Mouse (Mus musculus): Measurements from ENCODE around the gene Tmod3. TPM values are rescaled to one million over a fixed set of nuclear protein-coding genes. Genes with fewer than 3 reads are reported as not detected.

Tmod3 gene
- polyA plus RNA-seq, 1 experiment, result 46.5 TPM

GRCm38 (mm10) chr9:75581694-75582350, 22.4 kb upstream of the Tmod3 start:
- Histone ChIP-seq H3K4me3 (replicated peaks; ENCODE audit: extremely low read depth, low read depth, low read length) (peak overlapping the region; percentile 34), H3K4me1 (ENCODE audit: control insufficient read depth, insufficient read depth, low read length) (no peaks in the 10 kb centered on the region)
- no peak for DNase-seq
- TF ChIP-seq CTCF (IDR thresholded peaks at IDR 0.05; ENCODE audit: insufficient read depth, low read length), result peak; percentile 38; the same call in 1 of the 2 replicates
- TF ChIP-seq POLR2A (IDR thresholded peaks at IDR 0.05; ENCODE audit: borderline replicate concordance, extremely low read depth, low read depth, low read length), result no peak
- WGBS, result 33% methylated on average over 7 of the region's 7 CpGs

GRCm38 (mm10) chr9:75579321-75579720, 19.9 kb upstream of the Tmod3 start:
- TF ChIP-seq POLR2A (IDR thresholded peaks at IDR 0.05; ENCODE audit: borderline replicate concordance, extremely low read depth, low read depth, low read length) (no peak), CTCF (IDR thresholded peaks at IDR 0.05; ENCODE audit: insufficient read depth, low read length) (no peak)
- DNase-seq, result no peak
- WGBS, result 61% methylated on average over 6 of the region's 6 CpGs

GRCm38 (mm10) chr9:75571036-75571942, 11.8 kb upstream of the Tmod3 start:
- DNase-seq, result no peak
- no peak for TF ChIP-seq POLR2A (IDR thresholded peaks at IDR 0.05; ENCODE audit: borderline replicate concordance, extremely low read depth, low read depth, low read length)
- TF ChIP-seq CTCF (IDR thresholded peaks at IDR 0.05; ENCODE audit: insufficient read depth, low read length), result no peak

More at GRCm38 (mm10) chr9:75579321-75579720, 19.9 kb upstream of the Tmod3 start:
- H3K4me1 ChIP-seq (ENCODE audit: control insufficient read depth, insufficient read depth, low read length), result no peaks in the 10 kb centered on the region
- no peak overlapping the region for H3K4me3 ChIP-seq (replicated peaks; ENCODE audit: extremely low read depth, low read depth, low read length)

GRCm38 (mm10) chr9:75568399-75568798, 8.9 kb upstream of the Tmod3 start:
- TF ChIP-seq CTCF (IDR thresholded peaks at IDR 0.05; ENCODE audit: insufficient read depth, low read length) (no peak), POLR2A (IDR thresholded peaks at IDR 0.05; ENCODE audit: borderline replicate concordance, extremely low read depth, low read depth, low read length) (no peak)
- Histone ChIP-seq H3K4me1 (ENCODE audit: control insufficient read depth, insufficient read depth, low read length) (no peaks in the 10 kb centered on the region), H3K4me3 (replicated peaks; ENCODE audit: extremely low read depth, low read depth, low read length) (no peak overlapping the region)
- no peak for DNase-seq
- WGBS, result 88% methylated on average over 6 of the region's 6 CpGs

More at GRCm38 (mm10) chr9:75571036-75571942, 11.8 kb upstream of the Tmod3 start:
- no peak overlapping the region for H3K4me3 ChIP-seq (replicated peaks; ENCODE audit: extremely low read depth, low read depth, low read length)
- no peaks in the 10 kb centered on the region for H3K4me1 ChIP-seq (ENCODE audit: control insufficient read depth, insufficient read depth, low read length)
- 79% methylated on average over 5 of the region's 5 CpGs for WGBS

GRCm38 (mm10) chr9:75564892-75565291, 5.4 kb upstream of the Tmod3 start:
- 85% methylated on average over 6 of the region's 6 CpGs for WGBS
- TF ChIP-seq CTCF (IDR thresholded peaks at IDR 0.05; ENCODE audit: insufficient read depth, low read length) (no peak), POLR2A (IDR thresholded peaks at IDR 0.05; ENCODE audit: borderline replicate concordance, extremely low read depth, low read depth, low read length) (no peak)
- Histone ChIP-seq H3K4me3 (replicated peaks; ENCODE audit: extremely low read depth, low read depth, low read length) (no peak overlapping the region), H3K4me1 (ENCODE audit: control insufficient read depth, insufficient read depth, low read length) (peaks cover 9% of the 10 kb centered on the region)
- DNase-seq, result no peak

- 67% methylated on average over 6 of the region's 6 CpGs for WGBS
- Histone ChIP-seq H3K4me3 (replicated peaks; ENCODE audit: extremely low read depth, low read depth, low read length) (no peak overlapping the region), H3K4me1 (ENCODE audit: control insufficient read depth, insufficient read depth, low read length) (peaks cover 9% of the 10 kb centered on the region)
- no peak for DNase-seq
- TF ChIP-seq CTCF (IDR thresholded peaks at IDR 0.05; ENCODE audit: insufficient read depth, low read length) (no peak), POLR2A (IDR thresholded peaks at IDR 0.05; ENCODE audit: borderline replicate concordance, extremely low read depth, low read depth, low read length) (no peak)
Measured at GRCm38 (mm10) chr9:75563622-75564021, 4.2 kb upstream of the Tmod3 start.

GRCm38 (mm10) chr9:75563176-75563575, 3.7 kb upstream of the Tmod3 start:
- no peak overlapping the region for H3K4me3 ChIP-seq (replicated peaks; ENCODE audit: extremely low read depth, low read depth, low read length)
- no peak for TF ChIP-seq POLR2A (IDR thresholded peaks at IDR 0.05; ENCODE audit: borderline replicate concordance, extremely low read depth, low read depth, low read length)
- peak; percentile 33 for TF ChIP-seq CTCF (IDR thresholded peaks at IDR 0.05; ENCODE audit: insufficient read depth, low read length)
- peaks cover 9% of the 10 kb centered on the region for H3K4me1 ChIP-seq (ENCODE audit: control insufficient read depth, insufficient read depth, low read length)
- 76% methylated on average over 2 of the region's 2 CpGs for WGBS
- DNase-seq, result no peak

- TF ChIP-seq POLR2A (IDR thresholded peaks at IDR 0.05; ENCODE audit: borderline replicate concordance, extremely low read depth, low read depth, low read length) (no peak), CTCF (IDR thresholded peaks at IDR 0.05; ENCODE audit: insufficient read depth, low read length) (no peak)
- peak overlapping the region; percentile 42 for H3K4me3 ChIP-seq (replicated peaks; ENCODE audit: extremely low read depth, low read depth, low read length)
- H3K4me1 ChIP-seq (ENCODE audit: control insufficient read depth, insufficient read depth, low read length), result peaks cover 19% of the 10 kb centered on the region
- 57% methylated on average over 13 of the region's 13 CpGs for WGBS
- DNase-seq, result no peak
Measured at GRCm38 (mm10) chr9:75561040-75561669, 1.7 kb upstream of the Tmod3 start.

GRCm38 (mm10) chr9:75560353-75560752, 896 bp upstream of the Tmod3 start:
- no peak overlapping the region for H3K4me3 ChIP-seq (replicated peaks; ENCODE audit: extremely low read depth, low read depth, low read length)
- H3K4me1 ChIP-seq (ENCODE audit: control insufficient read depth, insufficient read depth, low read length), result peaks cover 22% of the 10 kb centered on the region
- TF ChIP-seq POLR2A (IDR thresholded peaks at IDR 0.05; ENCODE audit: borderline replicate concordance, extremely low read depth, low read depth, low read length) (no peak), CTCF (IDR thresholded peaks at IDR 0.05; ENCODE audit: insufficient read depth, low read length) (no peak)
- DNase-seq, result no peak

Measured in lung, adult 2 months (tissue).